Mouse (Mus musculus): ENCODE results near the gene Dennd2a.

- TF ChIP-seq HCFC1 (IDR thresholded peaks at IDR 0.05; ENCODE audit: borderline replicate concordance, insufficient read depth, low read length) (no peak), MAFK (IDR thresholded peaks at IDR 0.05; ENCODE audit: insufficient read depth, low read depth, low read length) (no peak), ZC3H11A (IDR thresholded peaks at IDR 0.05; ENCODE audit: borderline replicate concordance, low read depth, low read length) (no peak)
Measured at GRCm38 (mm10) chr6:39606862-39607261, 49.2 kb upstream of the Dennd2a start.
